Mouse (Mus musculus): ENCODE measurements around the gene Tmem108.
"Not testable (repeated sequence)": the region's sequence is repeated elsewhere in the genome, so short reads cannot be mapped to it uniquely, and the experiment has no call there.

Gene Tmem108

GRCm38 (mm10) chr9:103679234-103679633 is 82.4 kb downstream of the Tmem108 start:
- no peak for DNase-seq (ENCODE audit: low spot score)

- DNase-seq (ENCODE audit: low spot score): no peak
Observed at GRCm38 (mm10) chr9:103678531-103679060, 83.0 kb downstream of the Tmem108 start.

- DNase-seq (ENCODE audit: low spot score): no peak
Observed at GRCm38 (mm10) chr9:103677811-103678210, 83.8 kb downstream of the Tmem108 start.

GRCm38 (mm10) chr9:103675721-103676480 is 85.7 kb downstream of the Tmem108 start:
- DNase-seq (ENCODE audit: low spot score): no peak

- no peak for DNase-seq (ENCODE audit: low spot score)
Observed at GRCm38 (mm10) chr9:103672881-103673280, 88.8 kb downstream of the Tmem108 start.

- not testable (repeated sequence) for DNase-seq (ENCODE audit: low spot score)
Observed at GRCm38 (mm10) chr9:103670592-103671113, 91.0 kb downstream of the Tmem108 start.

GRCm38 (mm10) chr9:103668830-103669229 is 92.8 kb downstream of the Tmem108 start:
- DNase-seq (ENCODE audit: low spot score): no peak

GRCm38 (mm10) chr9:103665817-103666216 is 95.8 kb downstream of the Tmem108 start:
- DNase-seq (ENCODE audit: low spot score): no peak

- DNase-seq (ENCODE audit: low spot score): no peak
Observed at GRCm38 (mm10) chr9:103664151-103664550, 97.5 kb downstream of the Tmem108 start.

GRCm38 (mm10) chr9:103661873-103662272 is 99.8 kb downstream of the Tmem108 start:
- no peak for DNase-seq (ENCODE audit: low spot score)

- no peak for DNase-seq (ENCODE audit: low spot score)
Observed at GRCm38 (mm10) chr9:103657981-103658380, 103.7 kb downstream of the Tmem108 start.

- no peak for DNase-seq (ENCODE audit: low spot score)
Observed at GRCm38 (mm10) chr9:103657183-103657975, 104.3 kb downstream of the Tmem108 start.

- DNase-seq (ENCODE audit: low spot score): no peak
Observed at GRCm38 (mm10) chr9:103653995-103654587, 107.5 kb downstream of the Tmem108 start.

GRCm38 (mm10) chr9:103652127-103652882 is 109.3 kb downstream of the Tmem108 start:
- no peak for DNase-seq (ENCODE audit: low spot score)

- DNase-seq (ENCODE audit: low spot score): no peak
Observed at GRCm38 (mm10) chr9:103646605-103647004, 115.0 kb downstream of the Tmem108 start.

GRCm38 (mm10) chr9:103645724-103646123 is 115.9 kb downstream of the Tmem108 start:
- DNase-seq (ENCODE audit: low spot score): no peak

- DNase-seq (ENCODE audit: low spot score): no peak
Observed at GRCm38 (mm10) chr9:103642300-103642699, 119.3 kb downstream of the Tmem108 start.

GRCm38 (mm10) chr9:103641340-103641739 is 120.3 kb downstream of the Tmem108 start:
- DNase-seq (ENCODE audit: low spot score): no peak

- DNase-seq (ENCODE audit: low spot score): no peak
Observed at GRCm38 (mm10) chr9:103639413-103639812, 122.2 kb downstream of the Tmem108 start.

GRCm38 (mm10) chr9:103637451-103637850 is 124.2 kb downstream of the Tmem108 start:
- no peak for DNase-seq (ENCODE audit: low spot score)

GRCm38 (mm10) chr9:103636847-103637246 is 124.8 kb downstream of the Tmem108 start:
- DNase-seq (ENCODE audit: low spot score): no peak
